Mouse (Mus musculus) ES-Bruce4 (cell line): Measurements from ENCODE around the gene Hsd17b1.

Experiments
- CTCF ChIP-seq: IDR thresholded peaks from one replicate; pipeline ENCODE4 v1.8.1; 2011; ENCODE audit warnings: low read depth, low read length
- EP300 ChIP-seq: IDR thresholded peaks from 2 replicates; pipeline ENCODE4 v1.6.1; 2011; ENCODE audit warnings: low read depth, low read length; ENCODE audit not compliant: insufficient read depth

DNA sequence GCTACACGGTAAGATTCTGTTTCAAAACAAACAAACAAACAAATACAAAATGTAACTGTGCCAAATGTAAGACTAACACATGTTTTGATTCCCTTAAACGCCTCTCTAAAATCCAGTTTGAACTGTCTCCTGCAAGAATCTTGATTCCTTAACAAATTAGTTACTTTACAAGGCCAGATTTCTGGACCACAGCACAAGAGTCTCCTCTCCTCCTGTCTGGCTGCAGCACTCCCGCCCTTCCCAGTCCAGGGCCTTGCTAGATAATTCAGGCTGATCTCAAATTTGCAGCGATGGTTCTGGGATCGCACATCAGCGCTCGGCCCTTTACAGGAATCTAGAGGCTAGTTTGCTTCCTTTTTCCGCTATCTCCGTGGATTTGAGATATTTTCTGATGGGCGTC lies 3.4 kb downstream of the Hsd17b1 start:
- TF ChIP-seq EP300 (no peak), CTCF (no peak)
